Mouse (Mus musculus): ENCODE results near the gene Tgm2.

Gene Tgm2

GRCm38 (mm10) chr2:158146223-158146622, at the start of gene Tgm2:
Gene Tgm2 (minus strand): TSS chr2:158146436.
- peak; percentile 97 for DNase-seq (ENCODE audit: low spot score)

GRCm38 (mm10) chr2:158194945-158195640, 48.9 kb upstream of the Tgm2 start:
- DNase-seq (ENCODE audit: low spot score), result peak; percentile 76

- DNase-seq (ENCODE audit: low spot score), result no peak
These were observed 47.5 kb upstream of the Tgm2 start for GRCm38 (mm10) chr2:158193611-158194336.

- peak; percentile 89 for DNase-seq (ENCODE audit: low spot score)
These were observed 44.9 kb upstream of the Tgm2 start for GRCm38 (mm10) chr2:158191098-158191497.

- DNase-seq (ENCODE audit: low spot score), result no peak
These were observed 43.2 kb upstream of the Tgm2 start for GRCm38 (mm10) chr2:158189451-158189850.

GRCm38 (mm10) chr2:158186206-158186871, 40.1 kb upstream of the Tgm2 start:
- no peak for DNase-seq (ENCODE audit: low spot score)

- DNase-seq (ENCODE audit: low spot score), result no peak
These were observed 37.0 kb upstream of the Tgm2 start for GRCm38 (mm10) chr2:158183266-158183665.

- no peak for DNase-seq (ENCODE audit: low spot score)
These were observed 35.7 kb upstream of the Tgm2 start for GRCm38 (mm10) chr2:158181932-158182331.

GRCm38 (mm10) chr2:158180797-158181196, 34.6 kb upstream of the Tgm2 start:
- peak; percentile 92 for DNase-seq (ENCODE audit: low spot score)

- DNase-seq (ENCODE audit: low spot score), result peak; percentile 76
These were observed 33.3 kb upstream of the Tgm2 start for GRCm38 (mm10) chr2:158179370-158180111.

GRCm38 (mm10) chr2:158178696-158179369, 32.6 kb upstream of the Tgm2 start:
- peak; percentile 97 for DNase-seq (ENCODE audit: low spot score)

- no peak for DNase-seq (ENCODE audit: low spot score)
These were observed 31.9 kb upstream of the Tgm2 start for GRCm38 (mm10) chr2:158178139-158178538.

GRCm38 (mm10) chr2:158177574-158177973, 31.3 kb upstream of the Tgm2 start:
- DNase-seq (ENCODE audit: low spot score), result no peak

- DNase-seq (ENCODE audit: low spot score), result no peak
These were observed 30.5 kb upstream of the Tgm2 start for GRCm38 (mm10) chr2:158176763-158177162.

GRCm38 (mm10) chr2:158175433-158175832, 29.2 kb upstream of the Tgm2 start:
- no peak for DNase-seq (ENCODE audit: low spot score)

GRCm38 (mm10) chr2:158174958-158175357, 28.7 kb upstream of the Tgm2 start:
- DNase-seq (ENCODE audit: low spot score), result no peak

- DNase-seq (ENCODE audit: low spot score), result no peak
These were observed 28.2 kb upstream of the Tgm2 start for GRCm38 (mm10) chr2:158174438-158174837.

GRCm38 (mm10) chr2:158170394-158170793, 24.2 kb upstream of the Tgm2 start:
- no peak for DNase-seq (ENCODE audit: low spot score)

- no peak for DNase-seq (ENCODE audit: low spot score)
These were observed 23.5 kb upstream of the Tgm2 start for GRCm38 (mm10) chr2:158169771-158170170.

GRCm38 (mm10) chr2:158169351-158169750, 23.1 kb upstream of the Tgm2 start:
- no peak for DNase-seq (ENCODE audit: low spot score)

GRCm38 (mm10) chr2:158168741-158169211, 22.5 kb upstream of the Tgm2 start:
- peak; percentile 62 for DNase-seq (ENCODE audit: low spot score)
